Mouse (Mus musculus): ENCODE measurements at regions not wholly inside any gene's neighbourhood (a gene's known extent, or its start where the extent isn't known, plus 50 kb on each side); places are given as distances from the start of the nearest gene placed in this dataset.

DNA sequence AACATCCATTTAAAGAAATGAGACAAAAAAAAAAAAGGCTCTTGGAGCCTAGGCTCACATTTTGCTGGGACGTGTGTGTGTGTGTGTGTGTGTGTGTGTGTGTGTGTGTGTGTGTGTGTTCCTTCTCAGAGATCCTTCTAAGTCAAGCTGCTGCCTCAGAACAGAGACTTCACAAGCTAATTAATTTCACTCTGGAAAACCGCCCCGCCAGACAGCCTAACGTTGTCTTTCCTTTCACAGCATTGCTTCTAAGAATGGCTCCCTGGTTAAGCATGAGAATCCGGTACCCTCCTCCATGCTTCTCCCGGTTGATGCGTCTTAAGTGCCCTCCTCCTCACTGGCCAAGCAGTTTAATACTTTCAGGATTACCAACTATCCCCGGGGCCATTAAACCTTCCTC is 64.3 kb upstream of the Fzd10 start:
- TF ChIP-seq POLR2A (IDR thresholded peaks at IDR 0.05; ENCODE audit: control insufficient read depth, extremely low read depth, insufficient read depth, low read length, poor library complexity) = no peak
- no peak for TF ChIP-seq CTCF (IDR thresholded peaks at IDR 0.05; ENCODE audit: borderline replicate concordance, control insufficient read depth, extremely low read depth, insufficient read depth, low read length, poor library complexity)
